Mouse (Mus musculus): ENCODE results near the gene F3.

- TF ChIP-seq CTCF (IDR thresholded peaks at IDR 0.05; ENCODE audit: low read depth, low read length) (no peak), POLR2A (IDR thresholded peaks at IDR 0.05; ENCODE audit: borderline replicate concordance, low read depth, low read length) (no peak)
These were observed 22.9 kb upstream of the F3 start for GRCm38 (mm10) chr3:121700364-121700952.

All from bone marrow macrophage, adult 2 months (primary cell).